Mouse (Mus musculus): Measurements from ENCODE around the gene Aifm3.
A peak's percentile ranks its signal among the peaks of the same experiment; 100 is the strongest.
"Not testable (repeated sequence)": the region's sequence is repeated elsewhere in the genome, so short reads cannot be mapped to it uniquely, and the experiment has no call there.

The Aifm3 gene

GRCm38 (mm10) chr16:17499249-17499883 is 10.0 kb downstream of the Aifm3 start:
- DNase-seq (ENCODE audit: low spot score in 2 of 2) = peak; percentile 64 to 68

- DNase-seq (ENCODE audit: low spot score in 2 of 2) = no peak
Measured at GRCm38 (mm10) chr16:17502681-17503080, 13.3 kb downstream of the Aifm3 start.

- no peak for DNase-seq (ENCODE audit: low spot score in 2 of 2)
Measured at GRCm38 (mm10) chr16:17507018-17507552, 17.7 kb downstream of the Aifm3 start.

- DNase-seq (ENCODE audit: low spot score in 2 of 2) = not testable (repeated sequence)
Measured at GRCm38 (mm10) chr16:17508031-17508430, 18.6 kb downstream of the Aifm3 start.

- DNase-seq (ENCODE audit: low spot score in 2 of 2) = peak; percentile 93 to 94
Measured at GRCm38 (mm10) chr16:17508546-17509239, 19.3 kb downstream of the Aifm3 start, which contains the start of gene Lztr1. Lztr1 (plus strand) TSS chr16:17508688.

GRCm38 (mm10) chr16:17509240-17509597 is 19.8 kb downstream of the Aifm3 start:
- DNase-seq (ENCODE audit: low spot score in 2 of 2) = no peak

GRCm38 (mm10) chr16:17510143-17510542 is 20.7 kb downstream of the Aifm3 start:
- no peak for DNase-seq (ENCODE audit: low spot score in 2 of 2)

GRCm38 (mm10) chr16:17510686-17511085 is 21.3 kb downstream of the Aifm3 start:
- no peak for DNase-seq (ENCODE audit: low spot score in 2 of 2)

- DNase-seq (ENCODE audit: low spot score in 2 of 2) = no peak
Measured at GRCm38 (mm10) chr16:17511431-17511830, 22.0 kb downstream of the Aifm3 start.

GRCm38 (mm10) chr16:17518910-17519309 is 29.5 kb downstream of the Aifm3 start:
- DNase-seq (ENCODE audit: low spot score in 2 of 2) = peak in 1 of 2 experiments; percentile 13

GRCm38 (mm10) chr16:17524156-17524555 is 34.7 kb downstream of the Aifm3 start:
- DNase-seq (ENCODE audit: low spot score in 2 of 2) = peak; percentile 21 to 25

- no peak for DNase-seq (ENCODE audit: low spot score in 2 of 2)
Measured at GRCm38 (mm10) chr16:17525524-17525923, 36.1 kb downstream of the Aifm3 start.

GRCm38 (mm10) chr16:17526223-17526622 is 36.8 kb downstream of the Aifm3 start:
- DNase-seq (ENCODE audit: low spot score in 2 of 2) = no peak

- no peak for DNase-seq (ENCODE audit: low spot score in 2 of 2)
Measured at GRCm38 (mm10) chr16:17527606-17528005, 38.2 kb downstream of the Aifm3 start.

- no peak for DNase-seq (ENCODE audit: low spot score in 2 of 2)
Measured at GRCm38 (mm10) chr16:17528276-17528675, 38.9 kb downstream of the Aifm3 start.

- DNase-seq (ENCODE audit: low spot score in 2 of 2) = peak in 1 of 2 experiments; percentile 34
Measured at GRCm38 (mm10) chr16:17529981-17530586, 40.7 kb downstream of the Aifm3 start.

GRCm38 (mm10) chr16:17530640-17531288 is 41.4 kb downstream of the Aifm3 start, which contains the start of gene Thap7:
Thap7 (minus strand) TSS chr16:17531136.
- peak; percentile 98 for DNase-seq (ENCODE audit: low spot score in 2 of 2)

- peak in 1 of 2 experiments; percentile 20 for DNase-seq (ENCODE audit: low spot score in 2 of 2)
Measured at GRCm38 (mm10) chr16:17532271-17532670, 42.9 kb downstream of the Aifm3 start.

- DNase-seq (ENCODE audit: low spot score in 2 of 2) = peak in 1 of 2 experiments; percentile 16
Measured at GRCm38 (mm10) chr16:17532676-17533329, 43.4 kb downstream of the Aifm3 start.

GRCm38 (mm10) chr16:17536584-17536983 is 47.2 kb downstream of the Aifm3 start:
- DNase-seq (ENCODE audit: low spot score in 2 of 2) = peak in 1 of 2 experiments; percentile 16

GRCm38 (mm10) chr16:17542632-17543031 is 53.2 kb downstream of the Aifm3 start:
- DNase-seq (ENCODE audit: low spot score in 2 of 2) = peak in 1 of 2 experiments; percentile 8

All from right cerebral cortex, postnatal 10 days (tissue).